In the genomic region with DNA sequence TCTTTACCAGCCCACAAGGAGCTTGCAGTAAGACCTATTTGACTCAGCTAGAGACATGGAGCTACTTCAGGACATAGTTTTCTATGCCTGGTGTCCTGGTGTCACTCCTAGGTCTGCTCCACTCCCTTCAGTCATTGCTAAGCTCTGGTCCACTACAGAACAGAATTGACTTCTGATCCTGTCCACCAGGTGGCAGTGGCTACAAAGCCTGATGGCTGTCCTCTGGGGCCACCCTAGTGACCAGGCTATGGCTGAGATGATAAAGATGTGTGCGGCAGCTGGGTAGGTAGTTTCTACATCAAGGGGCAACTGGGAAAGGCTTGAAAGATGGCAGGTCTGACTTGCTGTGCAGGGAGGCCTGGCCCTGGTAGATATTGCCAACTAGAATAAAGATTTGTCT, we compare ENCODE assay signal across 7 mouse cellular contexts. TPM values are rescaled to one million over a fixed set of nuclear protein-coding genes. Genes with fewer than 3 reads are reported as not detected.
DNase-seq lines count a peak whose midpoint lies in the region; ATAC-seq and TF ChIP-seq lines count a peak whose summit lies in the region.

No protein-coding gene starts in this region.

- no peak for TF ChIP-seq POLR2A in MEL (IDR thresholded peaks at IDR 0.05; ENCODE audit: control insufficient read depth in 1 of 2, insufficient read depth in 1 of 2, low read depth in 1 of 2, low read length in 2 of 2, poor library complexity in 1 of 2)

- ATAC-seq in embryonic facial prominence, embryonic 11.5 days (replicated peaks; ENCODE audit: insufficient number of reproducible peaks, low FRiP score, low TSS enrichment, low read depth) = peak; percentile 65
- ATAC-seq in lung, postnatal 0 days = peak; percentile 71

- no peak for TF ChIP-seq EP300 in MEL (IDR thresholded peaks at IDR 0.05; ENCODE audit: low read depth in 1 of 2, low read length in 2 of 2)
- TF ChIP-seq EP300 in lung, postnatal 0 days (IDR thresholded peaks at IDR 0.05) = no peak

- H3K36me3 ChIP-seq in MEL (ENCODE audit: control insufficient read depth in 1 of 2, insufficient read depth in 2 of 2, low read length in 2 of 2) = no peaks in the 10 kb centered on the region
- peaks cover 1% of the 10 kb centered on the region; the same call in 1 of the 2 replicates for H3K36me3 ChIP-seq in embryonic facial prominence, embryonic 11.5 days (replicated peaks; ENCODE audit: control insufficient read depth, insufficient read depth, low read depth, low read length)
- H3K36me3 ChIP-seq in lung, postnatal 0 days (ENCODE audit: insufficient read depth, low read length) = no peaks in the 10 kb centered on the region

- H3K79me2 ChIP-seq in MEL (ENCODE audit: control insufficient read depth, insufficient read depth, low read length, poor library complexity) = no peaks in the 10 kb centered on the region

- H3K9ac ChIP-seq in MEL (ENCODE audit: control insufficient read depth, low read depth, low read length, poor library complexity, severe bottlenecking) = no peak overlapping the region
- no peak overlapping the region for H3K9ac ChIP-seq in embryonic facial prominence, embryonic 11.5 days (replicated peaks; ENCODE audit: low read length)
- no peak overlapping the region for H3K9ac ChIP-seq in lung, postnatal 0 days (replicated peaks; ENCODE audit: low read depth)

- H3K4me2 ChIP-seq in embryonic facial prominence, embryonic 11.5 days (ENCODE audit: low read depth, low read length) = no peak overlapping the region
- H3K4me2 ChIP-seq in lung, postnatal 0 days (replicated peaks; ENCODE audit: low read depth, low read length) = no peak overlapping the region

- no peak overlapping the region for H3K4me3 ChIP-seq in MEL (ENCODE audit: control insufficient read depth in 1 of 2, insufficient read depth in 1 of 2, low read depth in 2 of 2, low read length in 2 of 2)
- no peak overlapping the region for H3K4me3 ChIP-seq in embryonic facial prominence, embryonic 11.5 days (ENCODE audit: low read depth, low read length)
- H3K4me3 ChIP-seq in lung, postnatal 0 days (ENCODE audit: low read depth, low read length) = no peak overlapping the region

- peak; percentile 66 to 74 (median 69) for TF ChIP-seq CTCF in MEL (IDR thresholded peaks at IDR 0.05 in 2 of 3, conservative IDR thresholded peaks at IDR 0.05 in 1 of 3; ENCODE audit: control insufficient read depth in 1 of 3, insufficient read depth in 1 of 3, low read depth in 2 of 3, low read length in 3 of 3, poor library complexity in 1 of 3, severe bottlenecking in 1 of 3)
- peak; percentile 92 for TF ChIP-seq CTCF in lung, postnatal 0 days (IDR thresholded peaks at IDR 0.05)

- WGBS in embryonic facial prominence, embryonic 11.5 days = 55% methylated on average over 1 of the region's 1 CpGs
- WGBS in lung, postnatal 0 days = 22% methylated on average over 1 of the region's 1 CpGs

- no peaks in the 10 kb centered on the region; a peak in 1 of 4 replicates for H3K4me1 ChIP-seq in MEL (ENCODE audit: control insufficient read depth in 1 of 2, insufficient read depth in 2 of 2, low read length in 2 of 2)
- no peaks in the 10 kb centered on the region for H3K4me1 ChIP-seq in embryonic facial prominence, embryonic 11.5 days (ENCODE audit: control insufficient read depth, insufficient read depth, low read length)
- H3K4me1 ChIP-seq in lung, postnatal 0 days (ENCODE audit: insufficient read depth, low read depth, low read length) = peaks cover 4% of the 10 kb centered on the region; the same call in 1 of the 2 replicates

- H3K27me3 ChIP-seq in MEL (ENCODE audit: control insufficient read depth in 1 of 2, insufficient read depth in 2 of 2, low read length in 2 of 2) = no peaks in the 10 kb centered on the region
- H3K27me3 ChIP-seq in embryonic facial prominence, embryonic 11.5 days (ENCODE audit: control insufficient read depth, insufficient read depth, low read length) = no peaks in the 10 kb centered on the region
- H3K27me3 ChIP-seq in lung, postnatal 0 days (replicated peaks; ENCODE audit: insufficient read depth, low read length) = no peaks in the 10 kb centered on the region

- intact Hi-C loops in heart, postnatal 14 days (cut with DNase I) = loop anchor here (5.0 kb wide), 1 partner anchor 368 kb away; no protein-coding TSS in a partner anchor

- no peaks in the 10 kb centered on the region for H3K9me3 ChIP-seq in MEL (replicated peaks; ENCODE audit: insufficient read depth, low read length)
- no peaks in the 10 kb centered on the region for H3K9me3 ChIP-seq in embryonic facial prominence, embryonic 11.5 days (replicated peaks; ENCODE audit: control insufficient read depth, low read length)
- H3K9me3 ChIP-seq in lung, postnatal 0 days (ENCODE audit: low read length) = no peaks in the 10 kb centered on the region

- H3K27ac ChIP-seq in MEL (ENCODE audit: control insufficient read depth, low read depth, low read length) = no peak overlapping the region
- no peak overlapping the region for H3K27ac ChIP-seq in embryonic facial prominence, embryonic 11.5 days (replicated peaks; ENCODE audit: low read depth, low read length)
- H3K27ac ChIP-seq in lung, postnatal 0 days (ENCODE audit: low read length) = no peak overlapping the region

- peak; percentile 46 for TF ChIP-seq RAD21 in MEL (IDR thresholded peaks at IDR 0.05; ENCODE audit: low read depth, low read length)

- DNase-seq in MEL (ENCODE audit: low read depth, low spot score) = peak; percentile 62
- peak; percentile 69 for DNase-seq in adrenal gland, postnatal 25 days
- peak; percentile 72 for DNase-seq in embryonic facial prominence, embryonic 11.5 days (ENCODE audit: low spot score)
- DNase-seq in heart, postnatal 14 days = peak; percentile 76 to 84
- peak; percentile 81 to 89 for DNase-seq in kidney, postnatal 36 days
- DNase-seq in lung, postnatal 0 days (ENCODE audit: low spot score) = peak; percentile 79
- DNase-seq in ovary, postnatal 36 days (ENCODE audit: low spot score) = peak; percentile 56

TF ChIP-seq in MEL, 35 proteins besides CTCF, POLR2A, EP300 and RAD21:
- TF ChIP-seq MAX (IDR thresholded peaks at IDR 0.05; ENCODE audit: low read length) = no peak
- no peak for TF ChIP-seq BHLHE40 (IDR thresholded peaks at IDR 0.05; ENCODE audit: borderline replicate concordance, low read depth, low read length)
- no peak for TF ChIP-seq MYB (IDR thresholded peaks at IDR 0.05; ENCODE audit: low read depth, low read length)
- TF ChIP-seq POLR2AphosphoS5 (IDR thresholded peaks at IDR 0.05; ENCODE audit: borderline replicate concordance, low read depth, low read length) = no peak
- no peak for TF ChIP-seq MXI1 (IDR thresholded peaks at IDR 0.05; ENCODE audit: low read depth, low read length)
- peak; percentile 69 for TF ChIP-seq SMC3 (IDR thresholded peaks at IDR 0.05; ENCODE audit: low read depth, low read length)
- TF ChIP-seq MYC (IDR thresholded peaks at IDR 0.05; ENCODE audit: low read depth, low read length) = no peak
- no peak for TF ChIP-seq CHD1 (IDR thresholded peaks at IDR 0.05; ENCODE audit: low read depth, low read length)
- TF ChIP-seq ZC3H11A (IDR thresholded peaks at IDR 0.05; ENCODE audit: low read depth, low read length) = peak; percentile 46
- TF ChIP-seq TAL1 (IDR thresholded peaks at IDR 0.05; ENCODE audit: low read length) = no peak
- TF ChIP-seq USF1 (IDR thresholded peaks at IDR 0.05; ENCODE audit: low read depth, low read length) = no peak

RNA-seq across cellular contexts. Expression of gene Slc45a1, which starts 26.5 kb away (rescaled TPM):
- not detected in 2 replicates for total RNA-seq in MEL (2012; rRNA removed)
- polyA plus RNA-seq in MEL (2012; ENCODE audit: insufficient read depth in 1 of 2, insufficient read length in 2 of 2, low read depth in 1 of 2, low replicate concordance in 2 of 2, missing spikeins in 1 of 2) = not detected
- 0.46 and 0.67 TPM in 2 replicates for total RNA-seq in adrenal gland, postnatal 25 days (2021)
- 0.86 and 0.98 TPM in 2 replicates for polyA plus RNA-seq in embryonic facial prominence, embryonic 11.5 days (2014; fragmentation: Nextera tagmentation; extraction: Ambion mirVana)
- total RNA-seq in heart, postnatal 14 days (2021) = not detected
- polyA plus RNA-seq in lung, postnatal 0 days (2015; fragmentation: Nextera tagmentation; extraction: Ambion mirVana) = 0.04 TPM in 1 of 2 replicates, not detected in the other
